Mouse (Mus musculus) cerebellum, postnatal 10 days (tissue): Measurements from ENCODE around the gene Foxa3.

Source experiments
- DNase-seq, 2 experiments: peaks; one replicate each; pipeline ENCODE4 v3.0.0; 2021; ENCODE audit warnings: mixed read lengths in 2 of 2

Gene Foxa3

GRCm38 (mm10) chr7:18998835-18999234 is 24.5 kb downstream of the Foxa3 start:
- no peak for DNase-seq

DNA sequence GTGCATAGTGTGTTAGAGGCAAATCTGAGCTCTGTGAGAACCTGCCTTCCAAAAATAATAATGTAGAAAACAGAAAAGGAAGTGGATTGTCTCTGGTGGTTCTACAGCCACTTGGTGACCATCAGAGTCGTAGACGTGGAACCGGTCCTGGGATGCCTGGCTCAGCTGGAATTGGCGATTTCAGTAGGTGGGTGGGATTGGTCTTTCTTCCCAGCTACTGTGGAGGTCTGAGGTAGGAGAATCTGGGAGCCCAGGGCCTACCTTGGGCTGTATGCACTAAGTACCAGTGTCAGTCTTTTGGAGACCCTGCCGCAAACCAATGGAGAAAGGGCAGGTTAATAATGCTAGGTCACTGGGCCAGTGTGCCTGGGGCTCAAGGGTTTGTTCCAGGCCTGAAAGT is 30.3 kb downstream of the Foxa3 start:
- DNase-seq: no peak

DNA sequence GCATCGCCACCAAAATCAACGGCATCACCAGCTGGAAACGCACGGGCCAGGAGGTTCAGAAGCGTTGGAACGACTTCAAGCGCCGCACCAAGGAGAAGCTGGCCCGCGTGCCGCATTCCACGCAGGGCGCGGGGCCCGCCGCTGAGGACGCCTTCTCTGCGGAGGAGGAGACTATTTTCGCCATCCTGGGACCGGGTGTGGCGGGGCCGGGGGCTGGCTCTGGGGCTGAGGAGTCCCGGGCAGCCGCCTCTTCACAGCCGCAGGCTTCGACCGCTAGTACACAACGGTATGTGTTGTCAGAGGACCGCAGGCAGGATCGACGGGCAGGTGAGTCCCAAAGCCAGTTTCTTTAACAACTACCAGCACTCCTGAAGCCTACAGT is 31.1 kb downstream of the Foxa3 start:
- DNase-seq: peak; percentile 63 to 68

GRCm38 (mm10) chr7:18991660-18992293 is 31.6 kb downstream of the Foxa3 start:
- DNase-seq: peak; percentile 69 to 75

GRCm38 (mm10) chr7:18990601-18991295 is 32.6 kb downstream of the Foxa3 start, which contains the start of gene Mypop:
Gene Mypop, plus strand, starts transcription at chr7:18991245.
- DNase-seq: peak; percentile 99 to 100

DNA sequence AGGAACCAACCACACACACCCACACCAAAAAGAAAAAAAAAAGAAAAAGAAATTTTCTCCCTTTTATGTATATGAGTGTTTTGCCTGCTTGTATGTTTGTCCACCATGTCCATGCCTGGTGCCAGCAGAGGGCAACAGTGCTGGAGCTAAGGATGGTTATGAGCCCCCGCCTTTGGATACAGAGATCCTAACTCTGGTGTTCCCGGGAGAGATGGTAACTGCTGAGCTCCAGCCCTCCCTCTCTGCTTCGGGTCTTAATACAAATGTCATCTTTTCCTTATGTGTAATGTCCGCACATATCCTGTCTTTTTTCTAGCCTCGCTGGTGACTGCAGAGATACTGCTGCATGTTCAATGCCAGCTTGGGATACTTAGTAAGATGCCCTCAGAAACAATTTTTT is 33.3 kb downstream of the Foxa3 start:
- DNase-seq: peak; percentile 77 to 79

GRCm38 (mm10) chr7:18988780-18989179 is 34.6 kb downstream of the Foxa3 start:
- DNase-seq: no peak

DNA sequence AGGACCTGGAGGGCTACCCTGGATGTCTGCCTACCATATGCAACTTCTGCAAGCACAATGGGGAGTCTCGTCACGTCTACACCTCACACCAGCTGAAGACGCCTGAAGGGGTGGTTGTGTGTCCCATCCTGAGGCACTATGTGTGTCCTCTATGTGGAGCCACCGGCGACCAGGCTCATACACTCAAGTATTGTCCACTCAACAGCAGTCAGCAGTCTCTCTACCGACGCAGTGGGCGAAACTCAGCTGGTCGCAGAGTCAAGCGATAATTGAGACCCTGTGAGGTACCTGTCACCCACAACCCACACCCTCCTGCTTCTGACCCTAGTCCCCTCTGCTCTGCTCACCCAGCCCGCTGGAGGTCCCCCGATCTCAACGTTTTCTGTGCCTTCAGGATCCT is 35.6 kb downstream of the Foxa3 start:
- DNase-seq: no peak

DNA sequence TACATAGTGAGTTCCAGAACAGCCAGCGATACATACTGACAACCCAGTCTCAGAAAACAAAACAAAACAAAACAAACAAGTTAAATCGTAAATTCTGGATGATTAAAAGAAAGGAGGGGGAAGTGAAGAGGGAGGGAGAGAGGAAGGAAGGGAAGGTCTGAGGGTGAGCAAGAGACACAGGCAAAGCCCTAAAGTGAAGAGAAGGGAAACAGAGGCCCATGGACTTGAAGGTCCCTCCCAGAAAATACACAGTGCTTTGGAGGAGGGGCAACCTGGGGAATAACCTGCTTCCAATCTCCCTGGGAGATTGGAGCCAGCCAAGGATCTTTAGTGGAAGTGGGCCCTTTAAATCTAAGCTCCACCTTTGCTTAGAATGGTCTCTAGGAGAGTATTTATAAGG is 36.2 kb downstream of the Foxa3 start, which contains the start of gene Nanos2:
Gene Nanos2, plus strand, starts transcription at position 301 of the 400 bp plus-strand sequence.
- no peak for DNase-seq

- DNase-seq: no peak
These were observed 36.8 kb downstream of the Foxa3 start for GRCm38 (mm10) chr7:18986503-18986902.

GRCm38 (mm10) chr7:18978381-18978780 is 45.0 kb downstream of the Foxa3 start:
- peak in 1 of 2 experiments; percentile 42 for DNase-seq

DNA sequence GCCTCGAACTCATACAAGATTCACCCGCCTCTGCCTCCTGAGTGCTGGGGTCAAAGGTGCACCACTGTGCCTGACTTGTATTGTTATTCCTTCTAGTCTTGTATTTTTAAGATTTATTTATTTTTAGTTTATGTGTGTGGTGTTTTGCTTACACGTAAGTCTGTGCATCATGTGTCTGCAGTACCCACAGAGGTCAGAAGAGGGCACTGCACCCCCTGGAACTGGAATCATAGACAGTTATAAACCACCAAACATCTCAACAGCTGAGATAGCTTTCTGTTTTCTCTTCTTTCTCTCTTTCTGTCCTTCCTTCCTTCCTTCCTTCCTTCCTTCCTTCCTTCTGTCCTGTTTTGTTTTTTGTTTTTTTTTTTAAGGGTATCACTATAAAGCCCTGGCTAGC is 52.4 kb downstream of the Foxa3 start:
- DNase-seq: no peak

DNA sequence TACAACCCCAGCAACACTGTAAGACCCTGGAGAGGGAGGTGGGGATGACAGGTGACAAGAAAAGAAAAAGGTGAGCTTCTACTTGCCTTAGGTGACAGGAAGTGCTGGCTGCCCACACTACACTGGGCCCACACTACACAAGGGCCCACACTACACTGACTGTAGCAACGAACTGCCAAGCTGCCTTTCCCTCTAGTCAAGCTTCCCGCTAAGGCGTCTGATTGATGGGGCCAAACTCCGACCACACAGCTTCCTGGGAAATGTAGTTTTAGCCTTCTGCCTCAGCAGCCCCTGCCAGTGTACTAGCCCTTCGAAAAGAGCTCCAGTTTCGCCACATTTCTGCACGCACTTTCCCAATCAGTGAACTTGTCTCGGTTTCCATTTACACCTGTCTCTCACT is 55.7 kb downstream of the Foxa3 start:
- peak in 1 of 2 experiments; percentile 38 for DNase-seq

- DNase-seq: no peak
These were observed 58.0 kb downstream of the Foxa3 start for GRCm38 (mm10) chr7:18965312-18965711.

- peak in 1 of 2 experiments; percentile 44 for DNase-seq
These were observed 60.0 kb downstream of the Foxa3 start for GRCm38 (mm10) chr7:18963294-18963843.
